Mouse (Mus musculus) urinary bladder, postnatal 10 days (tissue): ENCODE data around the gene Gm45208.

ENCODE experiments used
- DNase-seq: peaks from one replicate; pipeline ENCODE4 v3.0.0; 2022; ENCODE audit warnings: low spot score

The Gm45208 gene

DNA sequence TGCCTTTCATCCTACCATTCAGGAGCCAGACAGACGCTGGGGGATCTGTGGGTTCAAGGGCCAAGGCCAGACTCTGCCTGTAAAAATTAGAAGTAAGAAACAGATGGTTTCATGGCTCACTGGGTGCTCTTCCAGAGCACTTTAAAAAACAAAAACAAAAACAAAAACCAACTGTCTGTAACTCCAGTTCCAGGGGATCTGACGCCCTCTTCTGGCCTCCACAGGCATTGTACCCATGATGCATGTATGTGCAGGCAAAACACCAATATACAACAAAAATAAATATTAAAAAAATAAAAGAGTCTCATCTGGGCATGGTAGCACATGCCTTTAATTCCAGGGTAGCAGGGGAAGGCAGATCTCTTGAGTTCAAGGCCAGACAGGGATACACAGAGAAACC, 50.7 kb downstream of the Gm45208 start:
- DNase-seq = no peak

DNA sequence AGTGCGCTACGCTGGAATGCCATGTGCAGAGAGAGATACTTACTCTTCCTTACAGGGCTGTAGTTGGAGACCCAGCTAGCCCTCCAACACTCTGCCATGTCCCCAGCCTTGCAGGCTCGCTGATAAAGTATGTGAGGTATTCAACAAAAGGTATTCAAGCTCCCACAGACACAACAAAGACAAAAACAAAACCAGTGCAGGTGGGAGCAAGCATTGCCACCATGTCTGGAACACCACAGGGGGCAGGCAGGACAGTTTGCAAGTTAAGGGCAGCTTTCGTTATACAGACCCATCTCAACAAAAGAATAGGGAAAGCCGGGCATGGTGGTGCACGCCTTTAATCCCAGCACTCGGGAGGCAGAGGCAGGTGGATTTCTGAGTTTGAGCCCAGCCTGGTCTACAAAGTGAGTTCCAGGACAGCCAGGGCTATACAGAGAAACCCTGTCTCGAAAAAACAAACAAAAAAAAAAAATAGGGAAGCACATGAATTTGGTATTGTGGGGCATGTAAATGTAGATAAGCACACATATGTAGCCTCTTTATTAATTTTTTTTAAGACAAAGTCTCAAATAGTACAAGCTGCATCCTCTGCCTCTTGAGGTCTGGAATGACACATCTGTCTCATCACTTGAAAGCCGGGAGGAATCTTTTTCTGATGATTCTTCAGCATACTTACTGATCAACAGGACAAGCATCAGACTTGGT, 53.6 kb downstream of the Gm45208 start:
- DNase-seq = no peak

DNA sequence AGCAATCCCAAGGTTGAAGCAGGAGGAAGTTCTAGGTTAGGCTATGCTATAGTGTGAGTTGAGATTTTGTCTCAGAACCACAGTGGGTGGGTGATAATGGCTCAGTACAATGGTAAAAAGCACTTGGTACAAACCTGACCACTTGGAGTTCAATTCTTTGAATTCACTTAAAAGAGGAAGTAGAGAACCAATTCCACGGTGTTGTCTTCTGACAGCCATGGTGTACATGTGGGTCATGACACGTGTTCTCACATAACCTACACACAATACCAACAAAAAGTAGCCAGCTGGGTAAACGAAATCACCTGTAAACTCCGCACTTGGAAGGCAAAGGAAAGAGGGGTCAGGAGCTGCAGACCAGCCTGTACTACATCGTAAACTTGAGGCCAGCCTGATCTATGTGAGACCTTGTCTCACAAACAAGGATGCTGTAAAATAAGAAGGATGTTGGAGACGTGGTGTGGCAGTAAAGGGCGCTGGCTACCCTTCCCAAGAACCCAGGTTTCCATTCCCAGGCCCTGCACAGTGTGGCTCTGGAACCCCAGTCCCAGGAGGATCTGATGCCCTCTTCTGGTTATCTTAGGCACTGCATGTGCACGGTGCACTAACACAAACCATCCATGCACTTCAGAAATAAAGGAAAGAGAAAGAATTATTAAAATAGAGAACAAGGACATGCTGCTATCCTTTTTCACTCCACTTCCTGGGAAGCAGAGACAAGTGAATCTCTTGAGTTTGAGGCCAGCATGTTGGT, 54.5 kb downstream of the Gm45208 start:
- DNase-seq = no peak

DNA sequence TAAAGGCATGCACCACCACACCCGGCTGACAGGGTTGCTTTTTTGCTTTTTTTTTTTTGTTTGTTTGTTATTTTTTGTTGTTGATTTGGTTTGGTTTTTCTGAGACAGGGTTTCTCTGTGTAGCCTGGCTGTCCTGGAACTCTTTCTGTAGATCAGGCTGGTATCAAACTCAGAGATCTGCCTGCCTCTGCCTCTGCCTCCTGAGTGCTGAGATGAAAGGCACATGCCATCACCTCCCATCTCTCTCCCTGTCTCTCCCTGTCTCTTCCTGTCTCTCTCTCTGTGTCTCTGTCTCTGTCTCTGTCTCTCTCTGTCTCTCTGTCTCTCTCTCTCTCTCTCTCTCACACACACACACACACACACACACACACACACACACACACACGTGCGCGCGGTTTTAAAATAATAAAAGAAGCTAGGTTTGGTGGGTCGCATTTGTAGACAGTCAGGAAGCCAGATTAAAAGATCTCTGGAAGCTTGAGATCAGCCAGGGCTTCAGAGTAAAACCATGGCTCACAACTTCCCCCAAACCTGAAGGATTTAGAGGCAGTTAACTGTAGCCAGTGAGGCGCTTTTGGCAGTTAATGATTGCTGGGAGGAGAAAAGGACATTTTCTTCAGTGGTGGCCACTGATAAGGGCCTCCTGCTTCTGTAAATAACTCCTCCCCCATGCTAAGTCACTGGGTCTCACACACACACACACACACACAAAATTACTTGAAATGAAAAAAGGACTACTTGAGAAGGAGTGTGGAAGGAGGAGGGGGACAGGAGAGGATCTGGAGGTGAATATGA, 56.6 kb downstream of the Gm45208 start:
- DNase-seq = no peak

DNA sequence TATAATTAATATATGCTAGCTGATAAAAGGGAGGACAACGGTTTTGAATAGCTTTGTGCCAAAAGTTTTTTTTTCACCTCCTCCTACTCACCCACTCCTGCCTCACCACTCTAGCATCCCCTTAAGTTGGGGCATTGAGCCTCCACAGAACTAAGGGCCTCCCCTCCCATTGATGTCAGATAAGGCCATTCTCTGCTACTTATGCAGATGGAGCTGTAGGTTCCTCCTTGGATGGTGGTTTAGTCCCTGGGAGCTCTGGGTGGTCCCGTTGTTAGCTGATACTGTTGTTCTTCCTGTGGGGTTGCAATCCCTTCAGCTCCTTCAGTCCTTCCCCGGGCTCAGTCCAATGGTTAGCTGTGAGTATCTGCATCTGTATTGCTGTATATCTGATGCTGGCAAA, 57.2 kb downstream of the Gm45208 start:
- DNase-seq = no peak
